Mouse (Mus musculus): ENCODE results near the gene Olfr1099.

Gene Olfr1099

DNA sequence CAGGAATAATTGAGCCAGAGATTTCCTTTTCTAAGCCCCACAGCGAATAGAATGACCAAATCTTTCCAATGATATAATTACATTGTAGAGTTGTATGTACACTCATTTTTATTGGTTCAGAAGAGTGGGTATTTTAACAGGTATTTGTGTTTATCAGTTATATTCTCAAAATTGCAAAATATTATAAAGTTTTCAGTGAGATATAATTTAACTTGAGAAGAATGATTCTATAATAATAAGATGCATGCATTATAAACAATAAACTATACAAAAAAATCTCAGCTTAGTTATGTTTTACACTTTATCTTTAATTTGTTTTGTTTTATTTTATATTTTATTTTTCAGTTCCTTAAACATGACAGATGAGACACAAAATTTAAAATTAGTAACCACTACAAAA lies at the start of gene Olfr1099:
Olfr1099 (minus strand) TSS at position 101 of the 400 bp plus-strand sequence.
- DNase-seq, result no peak

DNA sequence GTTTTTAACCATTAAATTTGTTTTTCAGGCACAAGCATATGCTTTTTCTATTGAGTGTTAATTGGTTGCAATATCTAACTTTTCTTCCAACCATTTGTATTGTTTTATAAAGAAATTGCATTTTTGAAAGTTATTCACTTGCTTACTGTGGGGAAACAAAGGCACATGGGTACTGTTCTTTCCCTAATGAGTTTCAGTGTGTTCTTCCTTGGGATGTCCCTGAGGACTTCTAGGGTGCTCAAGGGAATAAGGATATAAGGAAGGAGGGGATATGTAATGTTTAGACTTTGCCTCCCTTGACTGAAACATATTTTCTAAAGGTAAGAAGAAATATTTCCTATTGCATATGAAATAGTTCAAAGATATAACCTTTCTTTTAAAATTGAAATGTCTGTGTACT lies 37.6 kb upstream of the Olfr1099 start, which contains the start of gene Olfr1102:
Olfr1102 (plus strand) TSS at position 301 of the 400 bp plus-strand sequence.
- DNase-seq, result no peak

DNA sequence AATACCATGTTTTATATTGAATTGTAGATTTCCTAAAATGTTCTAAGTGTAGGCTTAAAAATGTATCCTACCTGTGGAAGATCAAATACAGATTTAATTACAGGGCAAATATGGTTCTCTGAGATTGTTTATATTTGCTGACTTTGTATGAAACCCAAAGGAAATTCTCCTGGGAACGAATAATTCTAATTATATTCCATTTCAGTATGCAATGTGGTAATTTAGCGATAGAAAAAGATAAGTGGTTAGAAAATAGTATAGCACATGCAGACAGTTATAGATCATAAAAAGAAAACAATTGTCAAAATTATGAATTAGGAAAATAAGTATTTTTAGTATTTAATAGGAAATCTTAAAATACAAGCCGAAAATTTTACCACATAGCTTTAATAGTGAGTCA lies 30.6 kb upstream of the Olfr1099 start, which contains the start of gene Olfr1101:
Olfr1101 (minus strand) TSS at position 101 of the 400 bp plus-strand sequence.
- no peak for DNase-seq

DNA sequence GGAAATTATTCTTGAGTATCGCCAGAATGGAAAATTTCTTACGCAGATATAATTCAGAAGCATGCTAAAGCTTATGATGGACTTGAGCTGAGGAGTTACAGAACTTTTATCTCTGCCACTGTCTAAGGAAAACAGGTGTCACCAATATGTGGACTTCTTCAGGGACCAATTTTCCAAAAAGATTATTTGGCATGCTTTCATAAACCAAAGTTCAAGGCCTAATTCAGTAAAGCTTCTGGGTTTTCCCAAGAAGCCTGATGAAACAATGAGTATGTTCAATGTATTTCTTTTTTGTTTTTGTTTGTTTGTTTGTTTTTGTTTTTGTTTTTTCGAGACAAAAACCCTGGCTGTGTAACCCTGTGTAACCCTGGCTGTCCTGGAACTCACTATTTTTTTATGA lies 19.4 kb upstream of the Olfr1099 start, which contains the start of gene Olfr1100:
Olfr1100 (minus strand) TSS at position 101 of the 400 bp plus-strand sequence.
- DNase-seq, result no peak

DNA sequence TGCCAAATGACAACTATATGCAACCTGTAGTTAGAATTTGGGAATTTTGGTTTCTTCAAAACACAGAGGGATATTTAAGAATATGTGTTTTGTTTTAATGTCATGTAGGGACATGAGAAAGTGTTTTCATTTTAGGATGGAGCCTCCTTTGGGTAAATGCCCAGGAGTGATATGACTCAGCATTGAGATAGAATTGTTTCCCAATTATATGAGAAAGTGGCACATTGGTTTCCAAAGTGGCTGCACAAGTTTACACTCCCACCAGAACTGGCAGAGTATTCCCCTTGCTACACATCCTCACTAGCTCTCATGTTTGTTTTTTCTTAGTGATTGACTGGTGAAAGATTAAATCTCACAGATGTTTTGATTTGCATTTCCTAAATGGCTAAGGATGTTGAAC lies 33.9 kb downstream of the Olfr1099 start:
- DNase-seq, result no peak

DNA sequence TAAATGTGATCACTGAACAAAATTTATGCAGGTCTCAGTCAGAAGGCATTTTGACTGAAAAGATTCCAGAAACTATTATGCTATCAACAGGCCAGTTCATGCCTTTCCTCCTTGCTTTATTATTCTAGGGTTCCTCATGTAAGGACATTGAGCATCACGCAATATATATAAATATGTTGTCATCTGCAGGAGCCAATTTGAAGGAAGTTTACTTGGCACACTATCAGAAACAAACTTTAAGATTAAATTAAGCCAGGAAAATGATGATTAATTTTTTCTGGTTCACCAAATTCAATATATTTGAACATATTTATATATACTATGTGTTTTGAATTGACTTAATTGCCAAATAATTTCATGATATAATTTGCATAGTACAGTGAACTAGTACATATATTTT lies 36.0 kb downstream of the Olfr1099 start, which contains the start of gene Olfr1098:
Olfr1098 (minus strand) TSS at position 101 of the 400 bp plus-strand sequence.
- no peak for DNase-seq

DNA sequence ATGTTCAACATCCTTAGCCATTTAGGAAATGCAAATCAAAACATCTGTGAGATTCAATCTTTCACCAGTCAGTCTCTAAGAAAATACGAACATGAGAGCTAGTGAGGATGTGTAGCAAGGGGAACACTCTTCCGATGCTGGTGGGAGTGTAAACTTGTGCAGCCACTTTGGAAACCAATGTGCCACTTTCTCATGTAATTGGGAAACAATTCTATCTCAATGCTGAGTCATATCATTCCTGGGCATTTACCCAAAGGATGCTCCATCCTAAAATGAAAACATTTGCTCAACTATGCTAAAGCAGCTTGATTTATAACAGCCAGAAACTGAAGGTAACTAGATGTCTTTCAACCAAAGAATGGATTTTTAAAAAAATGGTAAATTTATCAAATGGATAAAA lies 54.8 kb downstream of the Olfr1099 start:
- DNase-seq, result no peak
